Mouse (Mus musculus) forebrain, embryonic 14.5 days (tissue): ENCODE results near the gene Mbnl1. TPM values are rescaled to one million over a fixed set of nuclear protein-coding genes. Genes with fewer than 3 reads are reported as not detected.

Experiments
- ATAC-seq: fragments of 200-750 bp; cut with Nextera tagmentation; 2 replicates; pipeline ENCODE4 v1.8.0; 2017; ENCODE audit warnings: mild to moderate bottlenecking, moderate library complexity
- DNase-seq: peaks from one replicate; pipeline ENCODE4 v3.0.0-alpha.2; 2015; ENCODE audit warnings: low spot score
- H3K27ac ChIP-seq: fragments of 300-500 bp; sonication (generic); 2 replicates; pipeline ENCODE4 v1.5.1; 2014; ENCODE audit warnings: low read depth, mild to moderate bottlenecking, control low read depth, low read length, moderate library complexity
- H3K27me3 ChIP-seq: fragments of 300-500 bp; sonication (generic); replicated peaks from 2 replicates; pipeline ENCODE4 v1.6.1; 2014; ENCODE audit warnings: low read length, control low read depth, mixed read lengths; ENCODE audit not compliant: control insufficient read depth, insufficient read depth
- H3K36me3 ChIP-seq: fragments of 300-500 bp; sonication (generic); 2 replicates; pipeline ENCODE4 v1.6.1; 2014; ENCODE audit warnings: low read length, control low read depth; ENCODE audit not compliant: control insufficient read depth, insufficient read depth
- H3K4me1 ChIP-seq: fragments of 300-500 bp; sonication (generic); 2 replicates; pipeline ENCODE4 v1.6.1; 2014; ENCODE audit warnings: antibody characterized with exemption, low read length, control low read depth; ENCODE audit not compliant: control insufficient read depth, insufficient read depth
- H3K4me2 ChIP-seq: fragments of 300-500 bp; sonication (generic); 2 replicates; pipeline ENCODE4 v1.6.1; 2014; ENCODE audit warnings: mild to moderate bottlenecking, control low read depth, low read length
- H3K4me3 ChIP-seq: fragments of 300-500 bp; sonication (generic); 2 replicates; pipeline ENCODE4 v1.5.1; 2014; ENCODE audit warnings: low read depth, low read length, control low read depth
- H3K9ac ChIP-seq: fragments of 300-500 bp; sonication (generic); 2 replicates; pipeline ENCODE4 v1.6.1; 2014; ENCODE audit warnings: mild to moderate bottlenecking, low read length, control low read depth, moderate library complexity
- H3K9me3 ChIP-seq: fragments of 300-500 bp; sonication (generic); replicated peaks from 2 replicates; pipeline ENCODE4 v1.6.1; 2016; ENCODE audit warnings: low read length, control low read depth, mixed read lengths; ENCODE audit not compliant: control insufficient read depth
- WGBS: fragments of 180-500 bp; shearing (Covaris S2); extraction: QIAGEN DNeasy Blood & Tissue Kit; methylation state at CpG from one replicate; pipeline ENCODE4 v1.1.7; 2014; 5-methylcytosine and 5-hydroxymethylcytosine counted together
- polyA plus RNA-seq: library from polyadenylated mRNA; unstranded; fragments of >200 nt; fragmentation: Nextera tagmentation; extraction: Ambion mirVana; gene quantifications from 2 replicates; pipeline ENCODE4 v1.2.1, GENCODE M21; 2014

Gene Mbnl1
- polyA plus RNA-seq, 1 experiment from 2014 or later, result 43.9 TPM

- ATAC-seq (peak; percentile 77), DNase-seq (peak; percentile 85)
- H3K27me3 ChIP-seq, result no peaks in the 10 kb centered on the region
- H3K27ac ChIP-seq, result no peak overlapping the region
- no peak overlapping the region for H3K4me3 ChIP-seq
- peaks cover 36% of the 10 kb centered on the region for H3K4me1 ChIP-seq
- no peaks in the 10 kb centered on the region for H3K9me3 ChIP-seq
- no peak overlapping the region for H3K9ac ChIP-seq
- H3K4me2 ChIP-seq, result no peak overlapping the region; the same call in 1 of the 2 replicates
- H3K36me3 ChIP-seq, result no peaks in the 10 kb centered on the region
- WGBS, result 2% methylated on average over 1 of the region's 1 CpGs
Measured at GRCm38 (mm10) chr3:60568171-60568684, 95.6 kb downstream of the Mbnl1 start.

DNA sequence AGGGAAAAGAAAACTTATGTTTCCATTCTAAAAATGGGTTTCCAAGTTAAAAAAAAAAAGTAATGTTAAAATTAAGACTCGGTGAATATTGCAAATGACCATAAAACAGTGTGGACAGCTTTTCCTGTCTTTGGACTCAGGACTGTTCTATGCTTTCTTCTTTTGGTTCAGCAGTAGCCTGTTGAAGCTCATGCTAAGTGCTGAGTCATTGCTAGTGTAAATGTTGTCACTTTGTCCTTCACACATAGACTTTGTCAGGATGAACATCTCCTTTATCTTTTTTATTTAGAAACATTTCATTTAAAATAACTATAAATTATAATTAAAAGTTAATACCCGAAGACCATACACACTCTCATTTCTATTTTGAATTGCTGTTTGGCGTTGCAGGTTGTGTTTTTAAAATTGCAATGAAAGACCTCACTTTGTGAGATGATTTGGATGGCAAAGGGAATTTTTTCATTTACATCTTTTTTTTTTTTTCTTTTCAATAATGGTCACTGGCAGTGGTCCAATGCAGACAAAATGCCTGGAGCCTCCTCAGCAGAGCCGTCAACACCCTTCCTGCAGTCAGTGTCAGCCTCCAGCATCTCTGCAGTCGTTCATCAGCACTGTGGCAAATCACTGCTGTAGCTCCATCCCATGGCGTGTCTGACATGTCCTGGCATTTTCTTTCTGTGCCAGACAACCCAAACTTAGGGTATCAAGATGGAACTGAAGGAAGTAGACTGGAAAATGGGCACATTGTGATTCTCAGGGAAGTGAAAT lies 96.4 kb downstream of the Mbnl1 start:
- no peak overlapping the region for H3K4me2 ChIP-seq
- H3K9me3 ChIP-seq, result no peaks in the 10 kb centered on the region
- no peaks in the 10 kb centered on the region for H3K27me3 ChIP-seq
- peak; percentile 33 for DNase-seq
- H3K9ac ChIP-seq, result no peak overlapping the region
- no peak overlapping the region for H3K27ac ChIP-seq
- H3K4me1 ChIP-seq, result peaks cover 29% of the 10 kb centered on the region
- H3K4me3 ChIP-seq, result no peak overlapping the region
- ATAC-seq, result peak; percentile 47; the same call in 1 of the 2 replicates
- 47% methylated on average over 6 of the region's 6 CpGs for WGBS
- no peaks in the 10 kb centered on the region for H3K36me3 ChIP-seq

GRCm38 (mm10) chr3:60569781-60570180 lies 97.2 kb downstream of the Mbnl1 start:
- no peaks in the 10 kb centered on the region for H3K27me3 ChIP-seq
- H3K4me2 ChIP-seq, result no peak overlapping the region
- peaks cover 22% of the 10 kb centered on the region for H3K4me1 ChIP-seq
- WGBS, result 46% methylated on average over 2 of the region's 2 CpGs
- no peaks in the 10 kb centered on the region for H3K36me3 ChIP-seq
- H3K27ac ChIP-seq, result no peak overlapping the region
- ATAC-seq (no peak), DNase-seq (no peak)
- no peaks in the 10 kb centered on the region for H3K9me3 ChIP-seq
- no peak overlapping the region for H3K4me3 ChIP-seq
- H3K9ac ChIP-seq, result no peak overlapping the region

- 58% methylated on average over 5 of the region's 5 CpGs for WGBS
- no peak for DNase-seq
- H3K27me3 ChIP-seq, result no peaks in the 10 kb centered on the region
Measured at GRCm38 (mm10) chr3:60570491-60571022, 97.9 kb downstream of the Mbnl1 start.

GRCm38 (mm10) chr3:60571493-60571892 lies 98.9 kb downstream of the Mbnl1 start:
- 89% methylated on average over 1 of the region's 1 CpGs for WGBS
- Histone ChIP-seq H3K4me2 (no peak overlapping the region), H3K4me3 (no peak overlapping the region), H3K27me3 (no peaks in the 10 kb centered on the region), H3K27ac (no peak overlapping the region), H3K9ac (no peak overlapping the region), H3K36me3 (no peaks in the 10 kb centered on the region), H3K4me1 (peaks cover 23% of the 10 kb centered on the region), H3K9me3 (no peaks in the 10 kb centered on the region)
- DNase-seq, result no peak
- ATAC-seq, result no peak

More at GRCm38 (mm10) chr3:60570491-60571022, 97.9 kb downstream of the Mbnl1 start:
- H3K36me3 ChIP-seq, result no peaks in the 10 kb centered on the region
- H3K27ac ChIP-seq, result no peak overlapping the region
- H3K4me2 ChIP-seq, result no peak overlapping the region
- peaks cover 21% of the 10 kb centered on the region for H3K4me1 ChIP-seq
- no peak for ATAC-seq
- no peaks in the 10 kb centered on the region for H3K9me3 ChIP-seq
- H3K4me3 ChIP-seq, result no peak overlapping the region
- no peak overlapping the region for H3K9ac ChIP-seq

DNA sequence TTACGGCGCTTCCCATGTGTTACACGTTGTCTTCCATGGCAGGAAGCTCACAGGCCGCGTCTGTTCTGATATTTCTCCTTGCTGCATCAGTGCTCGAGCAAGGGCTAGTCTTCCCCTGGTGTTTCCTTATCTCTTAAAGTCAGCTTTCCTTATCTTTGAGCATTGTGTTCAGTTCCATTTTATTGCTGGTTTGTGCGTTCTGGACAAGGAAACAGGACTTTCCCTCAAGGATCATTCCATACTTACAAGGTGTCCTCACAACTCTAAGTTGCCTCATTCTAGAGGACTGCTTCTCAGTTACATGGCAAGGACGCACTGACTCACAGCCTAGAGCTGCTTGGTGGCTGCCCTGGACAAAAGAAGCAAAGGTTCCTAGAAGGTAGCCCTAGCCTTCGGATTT lies 101.6 kb downstream of the Mbnl1 start:
- DNase-seq (no peak), ATAC-seq (no peak)
- Histone ChIP-seq H3K9me3 (no peaks in the 10 kb centered on the region), H3K36me3 (no peaks in the 10 kb centered on the region), H3K4me2 (no peak overlapping the region), H3K4me3 (no peak overlapping the region), H3K27me3 (no peaks in the 10 kb centered on the region), H3K4me1 (peaks cover 11% of the 10 kb centered on the region), H3K9ac (no peak overlapping the region), H3K27ac (no peak overlapping the region)
- 96% methylated on average over 9 of the region's 9 CpGs for WGBS

DNA sequence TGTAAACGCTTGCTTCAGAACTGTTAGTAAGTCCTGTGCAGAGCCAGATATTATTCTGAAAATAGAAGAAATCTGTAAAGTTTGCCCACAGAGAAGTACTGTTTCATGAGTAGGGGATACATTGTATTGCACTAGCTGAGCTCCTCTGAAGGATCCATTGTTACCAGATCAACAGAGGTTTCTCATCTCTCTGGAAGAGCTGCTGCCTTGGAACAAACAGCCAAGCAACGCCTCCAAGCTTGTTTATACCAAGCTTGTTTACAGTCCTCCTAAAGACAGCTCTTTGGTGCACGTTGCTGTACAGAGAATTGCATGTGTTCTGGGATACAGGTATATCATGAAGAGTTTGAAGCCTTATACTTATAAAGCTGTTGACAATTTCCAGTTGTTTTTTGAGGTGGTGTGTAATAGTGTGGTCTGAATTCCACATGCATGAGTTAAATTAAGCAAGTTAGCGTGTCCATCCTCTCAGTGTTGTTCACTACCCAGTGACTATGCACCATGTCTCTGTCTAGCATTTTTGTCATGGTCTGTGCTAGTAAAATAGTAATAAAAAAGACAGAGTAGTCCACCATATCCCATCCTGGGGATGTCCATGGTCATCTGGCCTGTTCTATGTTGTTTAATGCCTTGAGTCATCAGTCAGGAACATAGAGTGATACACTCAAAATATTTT lies 102.4 kb downstream of the Mbnl1 start:
- Histone ChIP-seq H3K4me3 (no peak overlapping the region), H3K9ac (no peak overlapping the region), H3K27me3 (no peaks in the 10 kb centered on the region)

DNA sequence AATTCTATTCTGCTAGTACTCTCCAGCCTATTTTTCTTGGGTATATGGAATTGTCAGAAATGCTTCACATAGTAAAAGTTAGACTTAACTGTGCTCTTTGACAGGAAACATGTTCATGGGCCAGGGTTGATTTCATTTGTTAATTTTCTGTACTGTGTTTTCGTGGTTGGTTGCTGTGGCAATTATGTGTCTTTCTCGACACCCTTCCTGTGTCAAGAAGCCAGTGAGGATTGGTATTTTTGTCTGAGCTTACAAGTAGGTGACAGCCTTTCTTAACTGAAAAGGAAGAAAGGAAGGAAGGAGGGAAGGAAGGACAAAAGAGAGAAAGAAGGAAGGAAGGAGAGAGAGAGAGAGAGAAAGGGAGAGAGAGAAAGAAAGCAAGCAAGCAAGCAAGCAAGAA lies 103.3 kb downstream of the Mbnl1 start:
- Histone ChIP-seq H3K4me1 (peaks cover 4% of the 10 kb centered on the region; the same call in 1 of the 2 replicates), H3K27ac (no peak overlapping the region), H3K9me3 (no peaks in the 10 kb centered on the region), H3K4me2 (no peak overlapping the region), H3K27me3 (no peaks in the 10 kb centered on the region), H3K9ac (no peak overlapping the region), H3K36me3 (no peaks in the 10 kb centered on the region), H3K4me3 (no peak overlapping the region)
- ATAC-seq, result no peak
- whole genome bisulfite sequencing, result 39% methylated on average over 2 of the region's 2 CpGs
- no peak for DNase-seq

More for the DNA sequence above, 102.4 kb downstream of the Mbnl1 start:
- 83% methylated on average over 4 of the region's 4 CpGs for WGBS
- H3K4me1 ChIP-seq, result peaks cover 4% of the 10 kb centered on the region; the same call in 1 of the 2 replicates
- no peaks in the 10 kb centered on the region for H3K9me3 ChIP-seq
- DNase-seq (no peak), ATAC-seq (no peak)
- no peak overlapping the region for H3K27ac ChIP-seq
- no peak overlapping the region for H3K4me2 ChIP-seq
- H3K36me3 ChIP-seq, result no peaks in the 10 kb centered on the region
